Mouse (Mus musculus): Measurements from ENCODE around the gene Trpc7.

The Trpc7 gene

GRCm38 (mm10) chr13:56790683-56791082, 105.1 kb downstream of the Trpc7 start:
- DNase-seq: no peak

GRCm38 (mm10) chr13:56782621-56783020, 113.2 kb downstream of the Trpc7 start:
- no peak for DNase-seq

GRCm38 (mm10) chr13:56781697-56782096, 114.1 kb downstream of the Trpc7 start:
- no peak for DNase-seq

- no peak for DNase-seq
These were observed 114.9 kb downstream of the Trpc7 start for GRCm38 (mm10) chr13:56780746-56781469.

GRCm38 (mm10) chr13:56774304-56774703, 121.5 kb downstream of the Trpc7 start:
- no peak for DNase-seq

GRCm38 (mm10) chr13:56773262-56773870, 122.4 kb downstream of the Trpc7 start:
- no peak for DNase-seq

- DNase-seq: no peak
These were observed 123.2 kb downstream of the Trpc7 start for GRCm38 (mm10) chr13:56772592-56772991.

- DNase-seq: no peak
These were observed 125.0 kb downstream of the Trpc7 start for GRCm38 (mm10) chr13:56770786-56771185.

- DNase-seq: no peak
These were observed 125.6 kb downstream of the Trpc7 start for GRCm38 (mm10) chr13:56770136-56770578.

GRCm38 (mm10) chr13:56769431-56769830, 126.4 kb downstream of the Trpc7 start:
- no peak for DNase-seq

GRCm38 (mm10) chr13:56766211-56766610, 129.6 kb downstream of the Trpc7 start:
- no peak for DNase-seq

GRCm38 (mm10) chr13:56765284-56766032, 130.3 kb downstream of the Trpc7 start:
- DNase-seq: peak in 1 of 2 experiments; percentile 50

GRCm38 (mm10) chr13:56762446-56763229, 133.2 kb downstream of the Trpc7 start:
- DNase-seq: no peak

- DNase-seq: peak; percentile 89 to 91
These were observed 137.3 kb downstream of the Trpc7 start for GRCm38 (mm10) chr13:56758492-56758891.

GRCm38 (mm10) chr13:56757201-56757600, 138.6 kb downstream of the Trpc7 start:
- DNase-seq: no peak

- peak; percentile 52 to 62 for DNase-seq
These were observed 139.9 kb downstream of the Trpc7 start for GRCm38 (mm10) chr13:56755871-56756270.

GRCm38 (mm10) chr13:56753192-56753951, 142.4 kb downstream of the Trpc7 start, which contains the start of gene Gm45623:
Gene Gm45623, minus strand, starts transcription at chr13:56753827.
- DNase-seq: peak; percentile 29 to 53

- DNase-seq: peak; percentile 37 to 53
These were observed 143.2 kb downstream of the Trpc7 start for GRCm38 (mm10) chr13:56752474-56753191.

GRCm38 (mm10) chr13:56751774-56752173, 144.0 kb downstream of the Trpc7 start:
- DNase-seq: no peak

- DNase-seq: no peak
These were observed 146.4 kb downstream of the Trpc7 start for GRCm38 (mm10) chr13:56749377-56749776.

- no peak for DNase-seq
These were observed 148.2 kb downstream of the Trpc7 start for GRCm38 (mm10) chr13:56747554-56747953.

Data from kidney, postnatal 4 days (tissue).